Mouse (Mus musculus) embryonic facial prominence, embryonic 13.5 days (tissue): ENCODE data around the gene Ate1. TPM values are rescaled to one million over a fixed set of nuclear protein-coding genes. Genes with fewer than 3 reads are reported as not detected.

ENCODE experiments used
- ATAC-seq: fragments of 200-750 bp; cut with Nextera tagmentation; 2 replicates; pipeline ENCODE4 v1.8.0; 2017; ENCODE audit warnings: low read depth; ENCODE audit not compliant: insufficient number of reproducible peaks, insufficient read depth, low FRiP score, low TSS enrichment
- H3K27ac ChIP-seq: fragments of 300-500 bp; sonication (generic); 2 replicates; pipeline ENCODE4 v1.5.1; 2015; ENCODE audit warnings: moderate library complexity, mild to moderate bottlenecking, inconsistent platforms
- H3K27me3 ChIP-seq: fragments of 300-500 bp; sonication (generic); 2 replicates; pipeline ENCODE4 v1.6.1; 2015; ENCODE audit warnings: mild to moderate bottlenecking, inconsistent platforms
- H3K36me3 ChIP-seq: fragments of 300-500 bp; sonication (generic); 2 replicates; pipeline ENCODE4 v1.6.1; 2015; ENCODE audit warnings: mild to moderate bottlenecking, inconsistent platforms
- H3K4me1 ChIP-seq: fragments of 300-500 bp; sonication (generic); 2 replicates; pipeline ENCODE4 v1.6.1; 2015; ENCODE audit warnings: inconsistent platforms
- H3K4me2 ChIP-seq: fragments of 300-500 bp; sonication (generic); 2 replicates; pipeline ENCODE4 v1.6.1; 2015; ENCODE audit warnings: moderate library complexity, mild to moderate bottlenecking, inconsistent platforms
- H3K4me3 ChIP-seq: fragments of 300-500 bp; sonication (generic); 2 replicates; pipeline ENCODE4 v1.5.1; 2015; ENCODE audit warnings: mild to moderate bottlenecking, inconsistent platforms
- H3K9ac ChIP-seq: fragments of 300-500 bp; sonication (generic); 2 replicates; pipeline ENCODE4 v1.6.1; 2015; ENCODE audit warnings: mild to moderate bottlenecking, inconsistent platforms
- H3K9me3 ChIP-seq: fragments of 300-500 bp; sonication (generic); 2 replicates; pipeline ENCODE4 v1.6.1; 2016; ENCODE audit warnings: inconsistent platforms
- WGBS: fragments of 180-500 bp; shearing (Covaris S2); methylation state at CpG from one replicate; pipeline ENCODE4 v1.1.7; 2015; ENCODE audit warnings: mixed read lengths; 5-methylcytosine and 5-hydroxymethylcytosine counted together
- polyA plus RNA-seq: library from polyadenylated mRNA; unstranded; fragments of >200 nt; fragmentation: Nextera tagmentation; extraction: Ambion mirVana; gene quantifications from 2 replicates; pipeline ENCODE4 v1.2.1, GENCODE M21; 2015

Gene Ate1
- polyA plus RNA-seq, 1 experiment from 2014 or later, result 72.3 TPM

DNA sequence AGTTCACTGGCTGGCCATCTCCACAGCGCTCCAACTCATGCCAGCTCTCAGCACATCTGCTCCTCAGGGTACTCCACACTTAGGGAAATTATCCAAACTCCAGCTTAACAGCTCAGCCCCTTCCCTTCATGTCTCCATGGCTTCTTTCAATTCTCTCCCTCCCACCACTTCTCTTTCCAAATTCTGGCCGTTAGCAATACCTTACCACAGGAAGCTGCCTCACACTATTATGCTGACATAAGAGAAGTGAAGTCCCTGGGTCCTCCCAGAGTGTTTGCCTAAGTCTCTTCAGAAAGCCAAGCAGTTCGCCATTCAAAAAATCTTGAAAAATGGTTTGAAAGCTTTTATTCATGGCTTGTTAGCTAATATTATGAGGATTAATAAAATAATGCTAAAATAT is 46.3 kb downstream of the Ate1 start:
- no peak overlapping the region for H3K9ac ChIP-seq
- no peak overlapping the region for H3K27ac ChIP-seq
- H3K27me3 ChIP-seq, result no peaks in the 10 kb centered on the region
- 0 out of 2 replicates have a peak, but pooled peaks cover 7% of the 10 kb centered on the region for H3K4me1 ChIP-seq
- WGBS, result 74% methylated on average over 3 of the region's 3 CpGs
- no peak overlapping the region for H3K4me2 ChIP-seq
- no peak for ATAC-seq
- H3K36me3 ChIP-seq, result no peaks in the 10 kb centered on the region
- no peaks in the 10 kb centered on the region for H3K9me3 ChIP-seq
- no peak overlapping the region for H3K4me3 ChIP-seq

DNA sequence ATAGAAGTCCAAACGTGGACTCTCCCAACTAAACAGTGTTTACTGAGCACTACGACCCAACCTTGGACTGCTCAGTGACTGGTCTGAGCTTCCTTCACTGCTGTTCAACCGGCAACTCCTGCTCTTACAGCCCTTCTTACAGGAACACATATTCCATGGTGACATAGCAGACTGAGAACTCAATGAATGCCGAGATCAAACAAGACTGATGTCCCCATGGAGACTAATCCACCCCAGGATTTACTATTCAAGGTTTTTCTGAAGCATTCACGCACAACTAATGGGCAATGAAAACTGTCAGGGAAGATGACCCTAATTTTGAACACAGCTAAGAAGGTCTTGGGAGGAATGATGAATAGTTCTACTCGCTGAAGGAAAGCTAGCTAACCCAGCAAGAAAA is 47.5 kb downstream of the Ate1 start:
- no peak for ATAC-seq
- no peak overlapping the region for H3K4me2 ChIP-seq
- 57% methylated on average over 6 of the region's 6 CpGs for WGBS
- no peak overlapping the region for H3K9ac ChIP-seq
- H3K27ac ChIP-seq, result no peak overlapping the region
- no peaks in the 10 kb centered on the region for H3K9me3 ChIP-seq
- 0 out of 2 replicates have a peak, but pooled peaks cover 7% of the 10 kb centered on the region for H3K4me1 ChIP-seq
- no peak overlapping the region for H3K4me3 ChIP-seq
- H3K36me3 ChIP-seq, result no peaks in the 10 kb centered on the region
- no peaks in the 10 kb centered on the region for H3K27me3 ChIP-seq

- WGBS, result 51% methylated on average over 6 of the region's 6 CpGs
- Histone ChIP-seq H3K4me3 (no peak overlapping the region), H3K4me2 (no peak overlapping the region), H3K36me3 (peaks cover 4% of the 10 kb centered on the region; the same call in 1 of the 2 replicates), H3K27me3 (no peaks in the 10 kb centered on the region), H3K4me1 (0 out of 2 replicates have a peak, but pooled peaks cover 7% of the 10 kb centered on the region), H3K9me3 (no peaks in the 10 kb centered on the region), H3K9ac (no peak overlapping the region), H3K27ac (no peak overlapping the region)
- ATAC-seq, result no peak
Measured at GRCm38 (mm10) chr7:130471045-130471444, 49.1 kb downstream of the Ate1 start.

GRCm38 (mm10) chr7:130455587-130456246 is 64.5 kb downstream of the Ate1 start:
- Histone ChIP-seq H3K4me1 (no peaks in the 10 kb centered on the region), H3K4me3 (no peak overlapping the region), H3K27ac (peak overlapping the region; percentile 16; the same call in 1 of the 2 replicates), H3K27me3 (no peaks in the 10 kb centered on the region), H3K4me2 (no peak overlapping the region), H3K9me3 (no peaks in the 10 kb centered on the region), H3K9ac (no peak overlapping the region), H3K36me3 (peaks cover 52% of the 10 kb centered on the region)
- ATAC-seq, result no peak
- WGBS, result 49% methylated on average over 4 of the region's 4 CpGs

DNA sequence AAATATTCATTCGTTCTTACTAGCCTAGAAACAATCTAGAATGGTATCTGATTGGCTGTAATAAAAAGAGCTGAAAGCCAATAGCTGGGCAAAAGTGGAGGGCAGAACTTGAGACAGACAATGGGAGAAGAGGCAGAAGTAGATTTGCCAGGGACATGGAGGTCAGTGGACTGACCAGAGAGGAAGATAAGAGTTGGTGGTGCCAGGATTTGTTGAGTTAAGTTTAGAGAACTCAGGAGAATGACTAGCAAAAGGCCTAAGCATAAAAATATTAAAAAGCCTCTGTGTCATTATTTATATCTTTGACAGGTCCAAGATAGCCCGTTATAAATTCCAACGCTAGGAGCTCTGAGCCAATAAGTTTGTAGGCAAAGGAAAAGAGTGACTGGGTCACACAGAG is 65.9 kb downstream of the Ate1 start:
- no peak for ATAC-seq
- Histone ChIP-seq H3K4me3 (no peak overlapping the region), H3K9ac (no peak overlapping the region), H3K4me1 (no peaks in the 10 kb centered on the region), H3K27ac (no peak overlapping the region), H3K36me3 (peaks cover 46% of the 10 kb centered on the region), H3K9me3 (no peaks in the 10 kb centered on the region), H3K4me2 (no peak overlapping the region), H3K27me3 (no peaks in the 10 kb centered on the region)
- WGBS, result 89% methylated on average over 3 of the region's 3 CpGs

DNA sequence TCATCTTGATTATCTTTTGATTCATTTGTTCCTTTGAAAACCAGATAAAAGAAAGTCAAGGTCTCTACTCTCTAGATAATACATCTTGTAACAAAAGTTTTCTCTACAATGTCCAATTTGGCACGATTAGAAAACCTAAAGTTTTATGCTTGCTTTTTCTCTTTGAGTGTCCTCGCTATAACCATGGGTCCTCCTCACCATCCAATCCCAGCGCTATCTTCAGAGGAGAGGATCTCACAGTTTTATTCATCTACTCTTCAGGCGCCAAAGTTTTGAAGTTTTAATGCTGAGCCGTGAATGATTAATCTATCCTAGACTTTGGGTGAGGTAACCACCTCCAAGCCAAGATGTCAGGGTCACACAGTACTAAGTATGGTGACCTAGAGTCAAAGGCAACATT is 84.4 kb downstream of the Ate1 start:
- Histone ChIP-seq H3K4me3 (no peak overlapping the region), H3K27ac (no peak overlapping the region), H3K4me2 (no peak overlapping the region), H3K36me3 (no peaks in the 10 kb centered on the region), H3K9me3 (no peaks in the 10 kb centered on the region), H3K4me1 (no peaks in the 10 kb centered on the region), H3K9ac (no peak overlapping the region), H3K27me3 (no peaks in the 10 kb centered on the region)
- ATAC-seq, result no peak
- 95% methylated on average over 5 of the region's 5 CpGs for WGBS

GRCm38 (mm10) chr7:130432141-130432540 is 88.0 kb downstream of the Ate1 start:
- ATAC-seq, result no peak
- WGBS, result 97% methylated on average over 2 of the region's 2 CpGs
- Histone ChIP-seq H3K9me3 (no peaks in the 10 kb centered on the region), H3K27me3 (no peaks in the 10 kb centered on the region), H3K4me1 (peaks cover 8% of the 10 kb centered on the region), H3K27ac (no peak overlapping the region), H3K9ac (no peak overlapping the region), H3K4me3 (no peak overlapping the region), H3K36me3 (no peaks in the 10 kb centered on the region), H3K4me2 (no peak overlapping the region)

GRCm38 (mm10) chr7:130426586-130426985 is 93.6 kb downstream of the Ate1 start:
- Histone ChIP-seq H3K4me3 (no peak overlapping the region), H3K9me3 (no peaks in the 10 kb centered on the region), H3K9ac (no peak overlapping the region), H3K27ac (peak overlapping the region; percentile 81), H3K4me1 (peaks cover 22% of the 10 kb centered on the region), H3K27me3 (no peaks in the 10 kb centered on the region), H3K36me3 (no peaks in the 10 kb centered on the region), H3K4me2 (peak overlapping the region; percentile 33)
- peak; percentile 76 for ATAC-seq
- 2% methylated on average over 5 of the region's 5 CpGs for WGBS

GRCm38 (mm10) chr7:130425991-130426390 is 94.2 kb downstream of the Ate1 start:
- Histone ChIP-seq H3K9me3 (no peaks in the 10 kb centered on the region), H3K9ac (no peak overlapping the region), H3K27me3 (no peaks in the 10 kb centered on the region), H3K4me2 (no peak overlapping the region), H3K27ac (peak overlapping the region; percentile 81), H3K4me3 (no peak overlapping the region), H3K4me1 (peaks cover 22% of the 10 kb centered on the region), H3K36me3 (no peaks in the 10 kb centered on the region)
- ATAC-seq, result no peak
- WGBS, result 25% methylated on average over 2 of the region's 2 CpGs

DNA sequence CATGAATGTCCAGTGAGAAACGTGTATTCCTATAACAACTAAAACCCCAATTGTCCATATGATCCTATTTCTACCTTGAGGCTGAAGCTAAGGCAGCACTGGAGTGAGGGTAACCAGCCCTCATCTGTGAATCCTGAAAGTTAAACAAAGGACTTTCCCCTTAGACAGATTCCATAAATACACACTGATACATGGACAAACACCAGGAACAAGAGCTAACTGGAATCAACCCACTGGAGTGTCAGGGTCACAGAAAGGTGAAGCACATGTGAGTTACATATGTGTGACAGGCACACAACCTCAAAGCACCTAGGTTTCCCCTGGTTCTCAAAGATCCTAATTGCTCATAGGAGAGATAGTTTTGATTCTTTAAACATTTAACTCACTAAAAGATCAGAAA is 100.2 kb downstream of the Ate1 start:
- Histone ChIP-seq H3K4me1 (peaks cover 7% of the 10 kb centered on the region), H3K9ac (no peak overlapping the region), H3K27me3 (no peaks in the 10 kb centered on the region), H3K36me3 (no peaks in the 10 kb centered on the region), H3K27ac (no peak overlapping the region), H3K9me3 (no peaks in the 10 kb centered on the region), H3K4me3 (no peak overlapping the region), H3K4me2 (no peak overlapping the region)
- 62% methylated on average over 1 of the region's 1 CpGs for WGBS
- ATAC-seq, result no peak

- Histone ChIP-seq H3K36me3 (peaks cover 3% of the 10 kb centered on the region; the same call in 1 of the 2 replicates), H3K4me2 (no peak overlapping the region), H3K27ac (peak overlapping the region; percentile 66), H3K27me3 (no peaks in the 10 kb centered on the region), H3K9ac (no peak overlapping the region), H3K4me3 (no peak overlapping the region), H3K4me1 (peaks cover 10% of the 10 kb centered on the region), H3K9me3 (no peaks in the 10 kb centered on the region)
- WGBS, result 76% methylated on average over 10 of the region's 10 CpGs
- ATAC-seq, result no peak
Measured at GRCm38 (mm10) chr7:130407622-130408021, 112.5 kb downstream of the Ate1 start.

DNA sequence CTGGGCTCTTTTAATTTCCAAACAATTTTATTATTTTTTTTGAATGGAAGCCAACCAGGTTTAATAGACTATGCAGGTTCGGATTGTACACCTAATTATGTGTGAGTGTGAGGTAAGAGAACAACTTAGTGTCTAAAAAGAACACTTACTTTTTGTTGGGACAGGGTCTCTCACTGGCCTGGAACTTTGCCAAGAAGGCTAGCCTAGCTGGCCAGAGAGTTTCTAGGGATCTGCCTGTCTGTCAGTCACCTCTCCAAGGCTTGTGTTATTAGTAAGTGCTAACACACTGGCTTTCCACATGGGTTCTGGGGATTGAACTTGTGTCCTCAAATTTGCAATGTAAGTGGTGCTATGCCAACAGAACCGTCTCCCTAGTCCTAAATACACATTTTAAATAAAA is 116.8 kb downstream of the Ate1 start:
- H3K36me3 ChIP-seq, result peaks cover 3% of the 10 kb centered on the region; the same call in 1 of the 2 replicates
- 59% methylated on average over 2 of the region's 2 CpGs for WGBS
- H3K27me3 ChIP-seq, result no peaks in the 10 kb centered on the region
- ATAC-seq, result no peak
- no peak overlapping the region for H3K4me2 ChIP-seq
- no peak overlapping the region for H3K4me3 ChIP-seq
- no peaks in the 10 kb centered on the region for H3K9me3 ChIP-seq
- H3K9ac ChIP-seq, result no peak overlapping the region
- peaks cover 6% of the 10 kb centered on the region for H3K4me1 ChIP-seq
- H3K27ac ChIP-seq, result no peak overlapping the region
